Mouse (Mus musculus) layer of hippocampus, postnatal 25 days (tissue): ENCODE results near the gene Srp72. TPM values are rescaled to one million over a fixed set of nuclear protein-coding genes. Genes with fewer than 3 reads are reported as not detected.
"Not testable (repeated sequence)": the region's sequence is repeated elsewhere in the genome, so short reads cannot be mapped to it uniquely, and the experiment has no call there.

Experiments
- DNase-seq, 2 experiments: peaks; one replicate each; pipeline ENCODE4 v3.0.0; 2022; ENCODE audit warnings: mixed read lengths in 2 of 2, low spot score in 1 of 2; ENCODE audit errors: extremely low spot score in 1 of 2
- total RNA-seq, 2 experiments: library from RNA; stranded (reverse); gene quantifications; 2 replicates each; pipeline ENCODE4 v1.2.3; 2021

The Srp72 gene
- total RNA-seq, 2 experiments from 2014 or later, result 107 to 108 TPM

DNA sequence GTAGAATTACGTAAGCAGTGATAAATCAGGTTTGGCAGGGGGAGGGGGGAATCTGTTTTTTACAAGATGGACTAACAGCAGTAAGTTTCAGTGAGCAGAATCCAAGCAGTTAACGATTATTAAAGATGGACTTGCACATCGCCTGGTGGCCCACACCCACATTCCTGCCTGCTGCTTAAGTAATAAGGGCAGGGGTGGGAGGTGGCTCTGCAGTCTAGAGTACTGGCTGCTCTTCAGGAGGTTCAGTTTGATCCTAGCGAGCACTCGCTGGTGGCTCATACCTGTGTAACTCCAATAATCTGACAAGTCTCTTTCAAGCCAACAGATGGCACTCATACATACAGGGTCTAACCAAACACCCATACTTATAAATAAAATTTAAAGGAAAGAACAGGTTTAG lies 14.9 kb upstream of the Srp72 start:
- DNase-seq, result no peak

DNA sequence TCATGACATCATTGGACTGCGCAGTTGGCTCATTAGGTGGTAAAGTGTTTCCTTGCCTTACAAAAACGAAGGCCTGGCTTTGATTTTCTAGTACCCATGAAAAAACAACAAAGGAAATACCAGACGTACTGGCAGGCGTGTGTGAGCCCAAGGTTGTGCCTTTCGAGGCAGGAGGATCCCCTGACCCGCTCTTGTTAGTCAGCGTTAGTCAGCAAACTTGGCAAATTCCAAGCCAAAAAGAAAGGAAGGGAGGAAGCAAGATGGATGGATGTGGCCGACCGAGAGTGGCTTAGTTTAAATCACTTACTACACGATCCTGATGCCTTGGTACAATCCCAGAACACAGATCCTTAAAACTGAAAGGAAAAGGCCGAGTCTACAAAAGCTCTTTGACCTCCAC lies 11.9 kb upstream of the Srp72 start:
- no peak for DNase-seq

DNA sequence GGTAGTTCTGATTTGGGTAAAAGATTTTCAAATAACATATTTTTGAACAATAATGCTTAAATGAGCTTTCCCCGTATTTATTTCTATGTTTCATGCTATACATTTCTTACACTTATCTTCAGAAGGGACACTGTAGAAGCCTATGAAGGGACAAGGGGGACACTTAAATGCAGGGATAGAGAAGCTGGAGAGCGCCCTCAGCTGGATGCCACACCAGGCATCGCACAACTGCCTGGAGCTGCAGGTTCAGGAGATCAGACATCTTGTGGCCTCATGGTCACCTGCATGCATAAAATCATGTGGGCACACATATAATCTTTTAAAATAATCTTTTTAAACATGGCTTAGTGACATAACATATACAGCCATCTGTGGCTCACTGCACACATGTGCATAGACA lies 9.8 kb upstream of the Srp72 start:
- no peak for DNase-seq

DNA sequence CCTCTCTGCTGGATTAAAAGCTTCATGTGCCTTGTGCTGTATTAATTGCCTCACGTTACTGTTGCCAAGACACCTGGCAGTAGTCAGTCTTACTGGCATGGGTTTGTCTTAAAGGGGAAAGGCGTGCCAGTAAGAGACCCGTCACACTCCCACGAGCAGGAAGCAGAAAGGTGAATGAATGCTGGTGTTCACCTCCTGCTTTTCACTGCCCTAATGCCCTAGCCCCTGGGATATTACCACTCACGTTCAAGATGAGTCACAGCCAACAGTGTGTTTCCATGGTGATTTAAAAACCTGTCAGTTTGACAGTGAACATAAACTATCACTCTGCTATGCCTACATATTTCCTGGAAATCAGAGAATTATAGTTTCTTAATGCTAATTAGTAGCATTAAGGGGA lies 5.2 kb upstream of the Srp72 start:
- DNase-seq, result no peak

DNA sequence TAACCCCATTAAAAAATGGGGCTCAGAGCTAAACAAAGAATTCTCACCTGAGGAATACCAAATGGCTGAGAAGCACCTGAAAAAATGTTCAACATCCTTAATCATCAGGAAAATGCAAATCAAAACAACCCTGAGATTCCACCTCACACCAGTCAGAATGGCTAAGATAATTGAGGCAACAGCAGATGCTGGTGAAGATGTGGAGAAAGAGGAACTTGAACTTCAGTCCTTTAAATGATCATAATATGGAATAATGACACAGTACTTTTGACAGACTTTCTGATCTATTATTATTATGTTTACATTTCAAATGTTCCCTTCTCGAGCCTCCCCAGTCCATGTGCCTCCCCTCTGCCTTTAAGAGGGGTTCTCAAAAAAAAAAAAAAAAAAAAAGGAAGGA lies 3.4 kb upstream of the Srp72 start:
- not testable (repeated sequence) for DNase-seq

DNA sequence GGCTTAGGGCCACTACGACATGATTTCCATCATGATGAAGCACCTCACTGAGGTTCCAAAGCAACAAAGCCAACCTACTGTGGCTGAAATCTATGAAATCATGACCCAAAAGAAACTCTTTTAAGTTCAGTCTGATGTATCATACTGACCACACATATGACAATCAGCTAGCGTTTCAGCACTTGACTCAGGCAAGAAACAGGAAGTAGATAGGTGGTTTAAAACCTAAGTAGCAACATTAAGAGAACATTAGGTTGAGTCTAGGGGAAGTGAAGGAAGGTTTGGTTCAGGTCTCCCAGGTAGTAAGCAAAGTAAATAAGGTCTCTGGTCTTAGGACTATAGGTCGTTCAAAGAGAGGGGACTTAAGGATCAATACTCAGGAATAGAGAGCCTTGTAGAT lies 995 bp upstream of the Srp72 start:
- DNase-seq, result no peak

DNA sequence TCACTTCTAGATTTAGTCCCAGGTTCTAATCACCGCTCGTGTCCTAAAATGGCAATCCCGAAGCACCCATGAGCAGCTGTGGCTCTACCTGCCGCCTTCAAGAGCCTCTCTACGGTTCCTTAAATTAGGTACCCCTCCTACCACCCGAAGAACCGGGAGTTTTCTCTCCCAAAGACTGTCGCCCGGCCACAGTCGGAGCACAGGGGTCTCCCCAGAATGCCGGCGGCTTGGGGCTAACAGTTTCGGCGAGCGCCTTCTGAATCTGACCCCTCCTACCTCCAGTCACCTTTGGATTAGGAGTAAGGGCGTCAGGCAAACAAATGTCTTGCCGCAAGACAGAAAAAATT lies 303 bp upstream of the Srp72 start:
- no peak for DNase-seq

DNA sequence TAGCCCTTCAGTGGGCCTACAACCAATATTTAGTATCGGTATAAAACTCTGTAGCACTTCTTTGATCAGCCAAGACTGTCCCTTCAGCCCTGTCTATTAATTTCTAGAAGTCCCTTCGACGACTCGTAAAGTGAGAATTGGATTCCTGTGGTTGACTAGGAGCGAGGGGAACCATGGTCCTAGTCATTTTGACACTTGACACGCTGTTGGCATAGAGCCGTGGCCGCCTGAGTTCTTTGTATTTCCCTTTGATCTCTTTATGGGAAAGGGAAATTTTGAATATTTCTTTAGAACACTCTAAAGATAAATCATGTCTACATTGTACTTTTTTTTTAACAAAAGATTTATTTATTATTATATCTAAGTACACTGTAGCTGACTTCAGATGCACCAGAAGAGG lies 1.3 kb downstream of the Srp72 start:
- DNase-seq, result no peak

DNA sequence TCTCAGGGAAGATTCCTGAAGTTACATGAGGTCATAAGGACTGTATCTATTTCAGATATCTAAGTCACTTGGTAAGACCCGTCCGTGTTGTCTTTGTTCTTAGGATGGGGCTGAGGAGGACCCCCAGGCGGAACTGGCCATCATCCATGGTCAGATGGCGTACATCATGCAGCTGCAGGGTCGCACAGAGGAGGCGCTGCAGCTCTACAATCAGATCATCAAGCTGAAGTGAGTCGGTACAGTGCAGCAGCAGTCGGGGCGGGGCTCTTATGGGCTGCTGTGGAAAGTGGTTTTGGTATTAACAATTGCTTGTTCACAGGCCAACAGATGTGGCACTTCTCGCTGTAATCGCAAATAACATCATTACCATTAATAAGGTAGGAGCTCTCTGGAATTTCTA lies 9.5 kb downstream of the Srp72 start:
- no peak for DNase-seq

DNA sequence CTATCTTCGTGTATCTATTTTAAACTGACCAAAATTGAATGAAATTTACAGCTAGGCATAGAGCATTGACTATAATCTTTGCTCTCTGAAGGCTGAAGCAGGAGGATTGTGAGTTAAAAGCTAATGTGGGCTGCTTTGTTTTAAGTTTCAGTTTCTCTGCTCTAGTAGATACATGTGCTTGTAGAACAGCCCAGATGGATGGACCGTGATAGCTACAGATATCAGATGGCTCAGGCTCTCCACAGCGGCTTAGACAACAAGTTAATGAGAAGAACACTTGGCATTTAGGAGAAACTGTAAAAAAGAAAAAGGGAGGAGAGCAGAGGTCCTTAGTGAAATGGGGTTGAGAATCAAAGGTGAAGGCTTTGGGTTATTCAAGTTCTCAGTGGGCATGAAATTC lies 16.3 kb downstream of the Srp72 start:
- no peak for DNase-seq

DNA sequence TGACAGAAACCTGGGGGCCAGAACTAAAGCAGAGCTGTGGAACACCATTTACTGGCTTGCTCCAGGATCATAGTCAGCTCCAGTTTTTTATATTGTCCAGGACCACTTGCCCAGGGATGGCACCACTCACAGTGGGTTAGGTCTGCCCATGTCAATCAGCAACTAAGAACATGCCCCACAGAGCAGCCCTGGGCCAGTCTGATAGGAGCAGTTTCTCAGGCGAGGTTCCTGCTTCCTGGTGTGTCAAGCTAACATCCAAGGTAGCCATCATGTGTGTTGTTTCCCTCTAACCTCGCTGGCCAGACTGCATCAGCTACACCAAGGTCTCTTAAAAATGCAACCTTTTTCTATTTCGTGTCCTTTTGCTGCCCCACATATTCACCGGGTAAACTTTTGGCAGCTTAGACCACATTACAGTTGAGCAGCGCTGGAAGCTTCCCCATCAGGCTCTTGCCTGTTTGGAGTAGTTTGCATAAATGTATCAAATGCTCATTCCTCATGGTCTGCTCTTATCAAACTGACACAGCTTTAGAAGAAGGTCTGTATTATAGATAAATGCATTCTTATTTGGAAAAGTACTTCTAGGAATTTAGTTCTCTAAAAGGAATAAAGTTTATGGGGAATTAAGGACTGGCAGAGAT lies 18.8 kb downstream of the Srp72 start:
- no peak for DNase-seq

DNA sequence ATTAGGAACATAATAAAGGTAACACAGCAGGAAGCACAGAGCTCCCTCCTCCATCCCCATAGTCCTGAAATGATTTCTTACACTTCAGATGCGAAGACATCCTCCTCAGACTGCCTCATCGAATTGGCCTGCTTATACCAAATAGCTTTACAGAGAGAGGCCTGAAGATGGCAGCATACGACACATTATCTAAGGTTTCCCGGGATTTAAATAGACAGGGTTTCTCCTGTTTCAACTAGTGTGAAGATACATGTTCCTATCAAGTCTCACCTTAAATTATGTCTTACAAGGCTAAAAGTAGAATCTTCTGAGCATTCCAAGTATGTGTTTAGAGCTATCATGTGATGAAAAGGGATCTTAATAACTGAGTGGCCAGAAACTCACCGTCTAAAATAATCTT lies 23.9 kb downstream of the Srp72 start:
- no peak for DNase-seq

DNA sequence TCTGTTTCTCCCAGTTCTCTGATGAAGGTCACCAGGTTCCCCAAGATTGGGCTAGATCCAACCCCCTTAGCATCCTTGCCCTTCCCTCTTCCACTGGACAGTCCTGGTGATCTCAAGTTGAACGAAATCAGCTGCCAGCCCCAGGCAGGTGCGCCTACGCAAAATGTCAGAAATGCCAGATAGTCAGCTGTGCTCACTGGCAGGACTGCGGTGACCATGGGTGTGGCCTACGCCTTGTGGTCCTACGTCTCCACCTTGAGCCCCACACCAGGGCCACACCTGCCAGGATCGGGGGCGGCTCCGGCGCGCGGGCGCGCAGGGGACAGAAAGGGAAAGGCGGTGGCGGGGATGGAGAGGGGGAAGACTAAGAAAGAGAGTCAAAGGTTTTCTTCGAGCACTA lies 26.7 kb downstream of the Srp72 start:
- DNase-seq, result no peak

DNA sequence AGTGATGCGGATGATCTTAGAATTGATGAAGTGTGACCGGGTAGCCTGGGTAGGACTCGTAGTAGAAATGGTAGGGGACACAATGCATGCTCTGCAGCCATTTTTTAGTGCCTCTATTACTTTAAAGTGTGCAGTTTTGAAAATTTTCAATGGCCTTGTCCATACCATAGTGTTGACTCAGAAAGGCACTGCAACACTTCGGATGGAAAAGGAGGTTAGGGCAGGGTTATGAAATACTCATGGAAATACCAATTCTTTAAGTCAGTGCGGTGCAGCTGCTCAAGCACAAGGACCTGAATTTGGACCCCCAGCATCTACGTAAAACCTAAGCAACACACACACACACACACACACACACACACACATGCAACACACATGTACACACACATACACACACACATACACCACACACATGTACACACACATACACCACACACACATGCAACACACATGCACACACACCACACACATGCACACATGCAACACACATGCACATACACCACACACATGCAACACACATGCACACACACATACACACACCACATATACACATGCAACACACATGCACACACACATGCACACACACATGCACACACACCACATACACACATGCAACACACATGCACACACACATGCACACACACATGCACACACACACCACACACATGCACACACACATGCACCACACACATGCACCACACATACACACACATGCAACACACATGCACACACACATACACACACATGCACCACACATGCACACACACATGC lies 29.8 kb downstream of the Srp72 start, which contains the start of gene Arl9:
Arl9 (plus strand) TSS at position 5 of the 771 bp plus-strand sequence.
- no peak for DNase-seq

DNA sequence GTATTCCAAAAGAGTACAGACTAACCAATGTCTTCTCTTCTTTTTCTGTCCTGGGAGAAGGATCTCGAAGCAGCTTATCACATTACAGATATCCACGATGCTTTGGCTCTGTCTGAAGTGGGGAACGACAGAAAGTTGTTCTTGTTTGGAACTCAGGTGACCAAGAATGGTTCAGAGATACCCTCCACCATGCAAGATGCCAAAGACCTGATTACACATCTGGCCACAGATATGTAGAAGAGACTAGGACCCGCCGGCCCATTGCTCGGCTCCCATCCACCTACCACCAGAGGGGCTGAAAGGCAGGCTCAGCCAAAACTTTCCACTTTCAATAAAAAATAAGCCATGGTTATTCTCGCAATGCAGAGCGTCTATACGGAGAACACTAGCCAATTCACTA lies 35.9 kb downstream of the Srp72 start:
- no peak for DNase-seq

DNA sequence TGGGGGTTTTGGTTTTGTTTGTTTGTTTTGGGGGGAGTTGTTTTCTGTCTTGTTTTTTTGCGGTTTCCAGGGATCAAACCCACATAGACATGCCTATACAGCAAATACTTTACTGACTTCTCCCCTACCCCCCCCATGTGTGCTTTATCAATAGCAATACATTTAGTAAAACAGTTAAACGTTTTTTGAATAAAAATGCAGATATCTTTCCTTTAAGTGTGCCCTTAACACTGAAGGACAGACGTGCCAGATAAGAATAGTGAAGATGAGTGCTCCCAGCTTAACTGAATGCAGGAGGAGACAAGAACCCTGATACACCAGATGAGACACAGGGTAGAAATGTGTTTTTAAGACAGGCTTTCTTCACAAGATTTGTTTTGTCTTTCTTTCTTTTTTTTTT lies 36.6 kb downstream of the Srp72 start:
- no peak for DNase-seq

DNA sequence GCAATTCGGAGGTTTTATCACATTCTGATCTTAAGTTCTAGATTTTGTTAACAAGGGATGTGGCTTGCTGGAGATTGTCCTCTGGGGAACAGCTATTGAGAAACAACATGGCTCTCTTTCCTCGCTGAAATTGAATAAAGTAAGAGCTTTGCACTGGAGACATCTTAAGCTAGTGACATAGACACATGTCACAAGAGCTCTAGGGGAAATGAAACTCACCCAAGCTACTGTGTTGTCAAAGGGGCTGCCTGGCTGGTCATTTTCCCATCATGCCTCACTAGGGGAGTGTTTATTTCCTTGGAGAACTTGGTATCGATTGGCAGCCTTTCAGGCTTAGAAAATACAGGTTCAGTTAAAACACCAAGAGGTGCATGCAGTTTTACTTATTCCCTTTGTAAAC lies 38.7 kb downstream of the Srp72 start:
- DNase-seq, result no peak

DNA sequence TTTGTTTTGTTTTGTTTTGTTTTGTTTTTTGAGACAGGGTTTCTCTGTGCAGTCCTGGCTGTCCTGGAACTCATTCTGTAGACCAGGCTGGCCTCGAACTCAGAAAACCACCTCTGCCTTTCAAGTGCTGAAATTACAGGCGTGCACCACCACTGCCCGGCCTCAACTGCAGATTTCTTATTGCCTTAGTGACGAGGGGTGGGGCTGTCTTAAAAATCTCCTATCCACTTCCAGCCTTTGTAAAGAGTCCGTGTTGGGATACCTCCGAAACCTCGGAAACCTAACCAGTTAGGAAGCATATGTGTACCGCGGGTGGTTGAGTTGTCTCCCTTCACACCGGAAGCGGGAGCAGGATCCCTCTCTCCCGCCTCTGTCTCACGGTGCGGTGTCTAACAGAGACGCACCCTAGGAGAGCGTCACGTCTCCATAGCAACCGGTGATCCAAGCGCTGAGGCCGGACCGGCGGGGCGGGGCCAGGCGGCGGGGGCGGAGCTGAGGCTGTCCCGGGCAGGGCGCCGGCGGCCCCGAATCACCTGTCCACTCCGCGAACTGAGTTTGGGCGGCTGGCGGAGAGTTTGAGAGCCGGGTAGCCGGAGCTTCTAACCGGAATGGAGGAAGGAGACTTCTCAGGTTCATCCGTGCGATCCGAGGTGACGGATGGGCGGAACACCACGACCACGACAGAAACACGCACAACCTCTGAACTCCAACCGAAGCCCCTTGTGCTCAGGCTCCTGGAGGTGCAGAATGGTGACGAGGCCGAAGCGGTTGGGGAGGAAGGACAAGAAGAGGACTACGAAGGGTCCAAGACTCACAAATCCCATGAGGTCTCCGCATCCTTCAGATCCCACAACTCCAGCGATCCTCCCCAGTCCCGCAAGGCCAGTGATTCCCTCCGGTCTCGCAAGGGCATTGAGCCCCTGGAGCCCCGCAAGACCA lies 41.3 kb downstream of the Srp72 start, which contains the start of gene Thegl:
Thegl (plus strand) TSS at position 480 of the 939 bp plus-strand sequence.
- peak; percentile 57 to 64 for DNase-seq

DNA sequence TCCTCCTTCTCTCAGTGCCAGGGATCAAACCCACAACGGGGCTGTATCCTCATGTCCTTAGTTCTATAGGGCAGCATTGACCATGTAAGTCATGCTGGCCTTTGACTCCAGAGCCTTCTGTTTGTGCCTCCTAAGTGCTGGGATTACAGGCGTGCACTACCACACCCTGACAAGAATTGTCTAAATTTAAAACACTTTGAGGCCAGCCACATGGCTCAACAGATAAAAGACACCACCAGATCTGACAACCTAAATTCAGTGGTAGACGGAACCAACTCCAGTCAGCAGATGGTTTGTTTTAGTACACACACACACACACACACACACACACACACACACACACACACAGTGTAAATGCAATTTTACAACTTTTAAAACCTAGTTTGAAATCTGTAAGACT lies 53.6 kb downstream of the Srp72 start:
- DNase-seq, result no peak

DNA sequence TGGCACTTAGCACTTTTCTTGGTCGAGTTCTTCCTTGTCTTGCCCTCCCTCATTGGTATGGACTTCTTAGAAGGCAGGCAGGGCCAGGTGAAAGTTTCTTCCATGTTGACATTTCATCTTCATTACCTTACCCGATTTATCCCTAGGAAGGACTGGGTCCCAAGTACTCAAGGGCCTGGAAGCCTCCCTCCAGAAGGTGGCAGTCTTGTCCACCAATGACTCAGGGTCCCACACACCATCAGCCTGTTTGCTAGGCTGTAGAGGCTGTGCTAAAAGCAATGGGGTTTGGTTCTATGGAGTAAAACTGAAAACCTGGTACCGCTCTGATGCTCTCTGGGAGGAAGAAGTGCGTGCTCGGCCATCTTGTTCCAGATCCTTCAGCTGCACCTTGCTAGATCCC lies 55.3 kb downstream of the Srp72 start:
- peak in 1 of 2 experiments; percentile 43 for DNase-seq

DNA sequence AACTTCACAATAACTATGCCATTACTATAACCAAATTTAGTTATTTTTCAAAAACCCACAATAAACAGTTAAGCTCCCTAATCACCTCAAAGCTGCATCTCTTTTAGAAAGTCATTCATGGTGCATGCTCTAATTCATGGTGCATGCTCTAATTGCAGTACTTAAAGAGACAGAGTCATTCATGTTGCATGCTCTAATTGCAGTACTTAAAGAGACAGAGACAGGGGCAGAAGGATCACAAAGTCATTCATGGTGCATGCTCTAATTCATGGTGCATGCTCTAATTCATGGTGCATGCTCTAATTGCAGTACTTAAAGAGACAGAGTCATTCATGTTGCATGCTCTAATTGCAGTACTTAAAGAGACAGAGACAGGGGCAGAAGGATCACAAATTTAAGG lies 60.6 kb downstream of the Srp72 start:
- not testable (repeated sequence) for DNase-seq
